Mouse (Mus musculus) kidney, adult 2 months (tissue): ENCODE results near the gene Sde2. TPM values are rescaled to one million over a fixed set of nuclear protein-coding genes. Genes with fewer than 3 reads are reported as not detected.

Experiments
- DNase-seq: peaks from one replicate; pipeline ENCODE4 v3.0.0; 2021
- H3K27ac ChIP-seq: fragments of 200-500 bp; 2 replicates; pipeline ENCODE4 v1.5.1; 2012; ENCODE audit warnings: low read depth, low read length, control low read depth, inconsistent platforms; ENCODE audit not compliant: insufficient read depth
- H3K27me3 ChIP-seq: fragments of 200-500 bp; replicated peaks from 2 replicates; pipeline ENCODE4 v1.6.1; 2012; ENCODE audit warnings: mild to moderate bottlenecking, moderate library complexity, low read length, inconsistent platforms; ENCODE audit not compliant: control insufficient read depth, insufficient read depth
- H3K36me3 ChIP-seq: fragments of 200-500 bp; 2 replicates; pipeline ENCODE4 v1.6.1; 2012; ENCODE audit warnings: mild to moderate bottlenecking, moderate library complexity, low read length, inconsistent platforms; ENCODE audit not compliant: control insufficient read depth, insufficient read depth
- H3K4me1 ChIP-seq: fragments of 200-500 bp; 2 replicates; pipeline ENCODE4 v1.6.1; 2011; ENCODE audit warnings: low read length; ENCODE audit not compliant: control insufficient read depth, insufficient read depth
- H3K4me3 ChIP-seq: fragments of 200-500 bp; 2 replicates; pipeline ENCODE4 v1.5.1; 2011; ENCODE audit warnings: mild to moderate bottlenecking, low read depth, low read length, control low read depth; ENCODE audit not compliant: insufficient read depth
- CTCF ChIP-seq: fragments of 200-500 bp; conservative IDR thresholded peaks from 2 replicates; pipeline ENCODE4 v1.5.1; 2011; ENCODE audit warnings: low read depth, mild to moderate bottlenecking, control low read depth, low read length, moderate library complexity, mixed read lengths; ENCODE audit not compliant: insufficient read depth, insufficient read length
- POLR2A ChIP-seq: fragments of 200-500 bp; IDR thresholded peaks from one replicate; pipeline ENCODE4 v1.6.1; 2011; ENCODE audit warnings: low read depth, low read length, control low read depth
- WGBS: fragments of 180-500 bp; shearing (Covaris S2); methylation state at CpG from one replicate; pipeline ENCODE4 v1.1.7; 2018; 5-methylcytosine and 5-hydroxymethylcytosine counted together
- polyA plus RNA-seq: library from polyadenylated mRNA; depleted of rRNA; stranded (reverse); fragments of >200 nt; gene quantifications from 2 replicates; pipeline ENCODE4 v1.2.3, GENCODE M21; 2012

Sde2 gene
- polyA plus RNA-seq, 1 experiment: 8.4 TPM

DNA sequence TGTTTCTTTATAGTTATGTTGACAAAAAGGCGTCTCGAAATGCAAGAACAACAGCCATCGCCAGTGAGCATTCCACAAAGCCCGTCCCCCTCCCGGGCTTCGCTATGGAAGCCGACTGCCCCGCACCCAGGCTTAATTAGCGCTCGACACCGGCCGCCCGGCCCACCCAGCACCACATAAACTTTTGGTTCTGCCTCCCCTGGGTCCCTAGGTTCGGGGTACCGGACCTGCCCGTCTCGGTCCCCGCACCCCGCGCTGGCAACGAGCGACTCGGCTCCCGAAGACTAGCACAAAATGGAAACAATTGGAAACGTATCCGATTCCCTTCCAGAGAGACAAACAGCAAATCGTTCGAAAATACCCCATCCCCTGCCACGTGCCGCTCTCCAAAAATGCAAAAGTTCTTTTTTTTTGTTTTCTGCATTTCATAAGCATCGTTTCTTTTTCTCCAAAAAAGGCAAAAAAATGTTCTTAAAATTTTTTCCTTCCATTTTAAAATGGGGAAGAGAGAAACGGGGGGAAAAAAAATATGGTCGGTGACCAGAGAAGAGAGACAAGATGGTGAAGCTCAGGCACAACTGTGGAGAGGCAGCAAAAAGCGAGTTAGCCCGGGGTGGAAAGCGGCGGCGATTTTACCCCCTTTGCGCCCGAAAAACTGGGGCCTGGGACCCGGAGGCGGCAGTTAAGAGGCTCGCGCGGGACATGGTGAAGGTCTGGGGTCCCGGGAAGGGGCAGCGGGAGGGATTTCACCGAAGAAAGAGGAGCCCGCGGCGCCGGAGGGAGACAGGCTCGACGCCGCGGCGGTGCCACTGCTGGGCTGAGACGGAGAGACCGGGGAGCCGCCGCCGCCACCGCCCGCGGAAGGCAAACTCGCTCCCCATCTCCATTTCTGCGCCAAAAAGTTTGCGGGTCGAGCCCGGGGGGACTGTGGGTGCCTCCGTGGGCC is 38.2 kb upstream of the Sde2 start:
- TF ChIP-seq CTCF: no peak
- TF ChIP-seq POLR2A: no peak
- Histone ChIP-seq H3K27me3 (no peaks in the 10 kb centered on the region), H3K4me1 (peaks cover 3% of the 10 kb centered on the region; the same call in 1 of the 2 replicates), H3K4me3 (peak overlapping the region; percentile 97), H3K27ac (peak overlapping the region; percentile 91), H3K36me3 (peaks cover 6% of the 10 kb centered on the region)
- peak; percentile 65 for DNase-seq
- under 1% methylated on average over 71 of the region's 71 CpGs for WGBS

DNA sequence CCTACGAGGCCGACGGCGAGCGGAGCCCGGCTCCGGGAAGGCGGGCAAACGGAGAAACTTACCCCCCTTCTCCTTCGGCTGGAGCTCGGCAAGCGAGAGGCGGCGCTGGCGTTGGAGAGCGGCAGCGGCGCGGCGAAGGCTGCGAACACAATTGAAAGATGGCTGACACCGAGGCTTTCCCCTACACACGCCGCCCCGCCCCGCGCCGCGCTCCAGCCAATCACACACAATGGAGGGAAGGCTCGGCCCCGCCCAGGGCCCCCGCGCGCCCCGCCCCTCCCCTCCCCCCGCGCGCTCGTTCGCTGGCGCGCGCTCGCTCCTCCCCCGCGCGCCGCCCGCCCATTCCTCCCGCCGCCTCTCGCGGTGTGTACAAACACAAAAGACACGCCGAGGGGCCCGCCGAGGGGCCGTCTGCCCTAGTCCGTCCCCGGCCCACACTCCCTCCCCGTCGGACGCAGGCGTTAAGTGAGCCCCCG is 37.5 kb upstream of the Sde2 start:
- Histone ChIP-seq H3K4me1 (peaks cover 3% of the 10 kb centered on the region; the same call in 1 of the 2 replicates), H3K36me3 (peaks cover 6% of the 10 kb centered on the region), H3K27ac (peak overlapping the region; percentile 91), H3K27me3 (no peaks in the 10 kb centered on the region), H3K4me3 (peak overlapping the region; percentile 97)
- under 1% methylated on average over 61 of the region's 65 CpGs for whole genome bisulfite sequencing
- DNase-seq: peak; percentile 96
- TF ChIP-seq POLR2A (peak; percentile 96), CTCF (no peak)

DNA sequence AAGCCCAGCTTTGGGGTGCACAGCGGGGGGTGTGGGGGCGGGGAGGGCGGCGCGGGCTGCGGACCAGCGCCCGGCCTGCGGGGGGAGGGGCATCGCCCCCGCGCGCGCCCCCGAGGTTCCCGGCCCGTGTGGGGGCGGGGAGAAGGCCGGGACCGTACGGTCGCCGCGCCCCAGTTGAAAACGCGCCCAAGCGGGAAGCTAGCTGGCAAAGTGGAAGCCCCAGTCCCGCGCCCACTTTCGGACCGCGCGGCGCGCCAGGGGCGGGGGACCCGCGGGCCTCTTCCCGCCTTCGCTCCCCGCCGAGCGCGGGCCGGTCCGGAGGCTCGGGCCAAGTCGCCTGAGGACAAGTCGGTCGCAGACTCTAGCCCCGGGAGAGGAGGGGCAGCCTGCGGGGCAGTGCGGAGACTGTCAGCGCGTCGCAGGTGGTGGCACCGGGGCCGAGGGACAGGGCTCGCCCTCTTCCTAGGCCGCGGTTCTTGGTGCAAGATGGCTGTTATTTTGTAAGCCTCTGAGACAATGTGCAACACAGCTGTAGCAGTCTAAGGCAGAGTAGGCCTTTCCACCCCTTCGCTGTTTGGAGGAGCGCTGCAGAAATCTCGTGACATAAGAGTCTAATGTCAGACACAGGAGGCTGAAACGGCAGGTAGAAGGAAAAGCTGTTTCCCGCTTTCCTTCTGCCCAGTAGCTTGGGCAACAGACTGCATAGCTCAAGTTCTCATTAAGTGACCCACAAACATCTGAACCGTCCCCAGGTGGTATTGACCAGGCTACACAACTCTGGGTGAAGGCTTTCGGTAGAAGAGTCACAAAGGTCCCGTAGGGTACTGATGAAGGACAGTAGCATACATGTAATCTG is 36.8 kb upstream of the Sde2 start, which contains the start of gene H3f3a:
TSS of gene H3f3a (minus strand) at position 59 of the 856 bp plus-strand sequence.
- Histone ChIP-seq H3K4me3 (peak within 1 kb of the TSS; percentile 97), H3K27ac (peak within 1 kb of the TSS; percentile 91), H3K36me3 (peaks cover 6% of the 10 kb centered on the region), H3K4me1 (peaks cover 3% of the 10 kb centered on the region; the same call in 1 of the 2 replicates), H3K27me3 (no peaks in the 10 kb centered on the region)
- TF ChIP-seq CTCF (no peak), POLR2A (no peak)
- 2% methylated on average over 67 of the region's 69 CpGs for WGBS
- peak; percentile 93 for DNase-seq

DNA sequence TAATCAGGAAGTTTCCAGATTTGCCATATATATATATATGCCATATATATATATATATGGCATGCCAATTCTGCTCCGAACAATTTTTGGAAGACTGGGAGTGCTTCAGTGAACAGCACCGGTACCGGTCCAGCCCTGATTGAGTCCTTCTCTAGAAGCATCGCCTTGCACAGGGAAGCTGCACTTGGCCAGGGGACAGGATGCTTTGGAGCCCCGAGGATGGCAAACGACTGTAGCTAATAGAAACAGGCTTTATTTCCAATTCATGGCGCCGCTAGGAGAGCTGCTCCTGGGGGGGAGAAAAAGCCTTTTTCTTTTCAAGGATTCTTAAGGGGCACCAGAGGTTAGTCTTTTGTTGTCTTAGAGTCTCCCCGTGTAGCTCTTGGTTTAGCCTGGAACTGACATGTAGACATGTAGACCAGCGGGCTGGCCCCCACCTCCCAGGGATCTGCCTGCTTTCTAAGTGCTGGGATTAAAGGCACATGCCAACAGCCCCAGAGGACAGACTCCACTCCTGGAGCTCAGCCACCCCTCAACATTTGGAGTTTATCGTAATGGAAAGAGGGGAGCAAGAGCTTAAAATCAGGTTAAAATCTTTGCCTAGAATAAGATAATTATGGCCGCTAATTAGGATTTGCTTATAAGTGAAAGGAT is 35.4 kb upstream of the Sde2 start:
- WGBS: 86% methylated on average over 12 of the region's 12 CpGs
- TF ChIP-seq POLR2A: no peak
- TF ChIP-seq CTCF: no peak

DNA sequence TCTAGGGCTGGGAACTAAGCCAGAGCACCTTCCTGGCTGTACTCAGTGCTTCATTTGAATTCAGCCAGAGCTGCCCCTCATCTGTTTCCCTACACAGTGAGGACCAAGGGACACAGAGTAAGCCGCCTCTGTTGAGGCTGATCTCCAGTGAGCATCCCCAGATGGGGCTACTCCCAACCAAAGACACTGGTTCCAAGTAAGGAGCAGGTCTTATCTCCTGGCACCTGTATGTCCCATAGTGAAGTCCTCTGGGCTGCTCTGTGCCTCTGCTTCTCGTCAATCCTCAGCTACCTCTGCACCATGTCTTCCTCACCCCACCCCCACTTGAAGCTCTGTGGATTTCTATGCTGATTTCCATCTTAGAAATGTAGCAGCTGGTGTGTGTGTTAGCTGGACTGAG is 32.9 kb upstream of the Sde2 start:
- DNase-seq: no peak
- Histone ChIP-seq H3K27me3 (no peaks in the 10 kb centered on the region), H3K27ac (no peak overlapping the region), H3K4me1 (no peaks in the 10 kb centered on the region; the same call in 1 of the 2 replicates), H3K36me3 (no peaks in the 10 kb centered on the region), H3K4me3 (no peak overlapping the region)
- TF ChIP-seq POLR2A (no peak), CTCF (no peak)
- WGBS: 81% methylated on average over 2 of the region's 2 CpGs

More for the DNA sequence above, 35.4 kb upstream of the Sde2 start:
- peaks cover under 1% of the 10 kb centered on the region; the same call in 1 of the 2 replicates for H3K4me1 ChIP-seq
- no peaks in the 10 kb centered on the region for H3K27me3 ChIP-seq
- H3K4me3 ChIP-seq: no peak overlapping the region
- no peak for DNase-seq
- H3K36me3 ChIP-seq: peaks cover 1% of the 10 kb centered on the region; the same call in 1 of the 2 replicates
- H3K27ac ChIP-seq: no peak overlapping the region

DNA sequence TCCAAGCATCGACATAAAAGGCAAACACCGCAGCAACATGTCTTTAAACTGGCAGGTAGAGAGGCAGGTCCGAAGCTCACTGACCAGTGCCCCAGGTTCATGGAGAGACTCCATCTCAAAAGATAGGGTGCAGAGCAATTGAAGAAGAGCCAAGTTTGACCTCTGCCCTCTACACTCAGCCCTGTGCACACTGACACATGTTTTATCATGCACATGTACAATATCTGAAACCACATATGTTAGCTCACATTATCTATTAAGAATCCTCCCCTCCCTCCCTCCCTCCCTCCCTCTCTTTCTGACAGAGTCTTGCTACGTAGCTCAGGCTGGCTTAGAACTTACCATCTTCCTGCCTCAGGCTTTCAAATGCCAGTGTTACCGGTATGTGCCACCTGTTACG is 29.8 kb upstream of the Sde2 start:
- no peak for TF ChIP-seq POLR2A
- TF ChIP-seq CTCF: no peak
- WGBS: 88% methylated on average over 6 of the region's 6 CpGs
- DNase-seq: no peak

More for the DNA sequence above, 29.8 kb upstream of the Sde2 start:
- H3K27me3 ChIP-seq: no peaks in the 10 kb centered on the region
- no peaks in the 10 kb centered on the region for H3K36me3 ChIP-seq
- H3K27ac ChIP-seq: no peak overlapping the region
- no peaks in the 10 kb centered on the region for H3K4me1 ChIP-seq
- no peak overlapping the region for H3K4me3 ChIP-seq
